Mouse (Mus musculus): ENCODE results near the gene Rsu1.

Rsu1 gene

DNA sequence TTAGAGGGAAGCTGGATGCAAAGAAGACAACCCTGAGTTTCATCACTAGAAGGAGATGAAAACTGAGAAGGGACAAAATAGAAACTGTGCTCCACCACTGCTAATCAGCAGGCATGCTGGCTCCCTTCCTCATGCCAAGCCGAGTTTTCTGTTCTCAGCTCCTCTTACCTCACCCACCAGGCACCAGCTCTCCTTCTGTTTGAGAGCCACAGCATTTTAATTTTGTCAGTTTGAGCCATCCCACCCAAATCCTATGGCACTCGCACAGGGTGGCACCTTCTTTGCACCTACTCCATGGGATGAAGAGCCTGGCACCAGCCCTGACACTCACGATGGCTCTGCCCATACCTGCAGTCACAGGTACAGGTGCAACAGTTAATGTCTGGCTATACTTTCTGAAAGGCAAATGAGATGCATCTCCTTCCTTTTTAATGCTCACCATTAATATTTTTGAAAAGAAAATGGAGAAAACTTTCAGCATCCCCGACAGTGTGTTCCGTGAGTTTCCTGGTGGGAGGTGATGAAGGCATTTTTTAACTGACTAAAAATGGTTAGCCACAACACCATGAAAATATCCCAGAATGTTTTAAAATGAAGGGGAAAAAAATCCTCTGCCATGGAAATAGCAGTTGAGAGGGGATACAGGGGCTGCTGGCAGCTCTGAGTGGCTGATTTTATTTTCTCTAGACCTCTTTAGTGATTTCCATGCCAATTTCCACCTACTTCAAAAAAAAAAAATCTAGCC, 210.6 kb downstream of the Rsu1 start:
- DNase-seq (ENCODE audit: low spot score in 2 of 2), result peak; percentile 35 to 73

DNA sequence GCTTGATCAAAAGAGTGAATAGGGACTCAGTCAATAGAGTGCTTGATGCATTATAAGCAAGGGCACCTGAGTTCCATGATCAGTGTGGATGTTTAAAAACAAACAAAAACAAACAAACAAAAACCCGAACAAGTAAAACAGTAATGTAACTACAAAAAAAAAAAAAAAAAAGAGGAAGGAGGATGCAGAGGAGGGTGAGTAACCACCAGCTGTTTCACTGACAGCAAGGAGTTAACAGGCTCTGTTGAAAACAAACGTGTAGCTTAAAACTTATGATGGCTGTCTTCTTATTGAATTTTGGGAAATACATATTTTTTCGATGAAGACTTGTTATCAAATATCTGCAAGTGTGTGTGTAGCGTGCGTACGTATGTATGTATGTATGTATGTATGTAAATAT, 222.6 kb downstream of the Rsu1 start:
- no peak for DNase-seq (ENCODE audit: low spot score in 2 of 2)

DNA sequence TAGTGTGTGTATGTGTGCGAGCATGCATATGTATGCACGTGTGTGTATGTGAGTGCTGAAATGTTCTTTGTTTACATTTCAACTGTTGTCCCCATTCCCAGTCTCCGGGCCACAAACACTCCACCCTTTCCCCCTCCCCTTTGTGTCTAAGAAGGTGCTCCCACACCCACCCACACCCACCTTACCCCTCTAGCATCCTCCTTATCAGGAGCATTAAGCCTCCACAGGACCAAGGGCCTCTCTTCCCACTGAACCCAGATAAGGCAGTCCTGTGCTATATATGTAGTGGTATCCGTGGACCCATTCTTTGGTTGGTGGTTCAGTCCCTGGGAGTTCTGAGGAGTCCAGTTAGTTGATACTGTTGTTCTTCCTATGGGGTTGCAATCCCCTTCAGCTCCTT, 226.7 kb downstream of the Rsu1 start:
- no peak for DNase-seq (ENCODE audit: low spot score in 2 of 2)

DNA sequence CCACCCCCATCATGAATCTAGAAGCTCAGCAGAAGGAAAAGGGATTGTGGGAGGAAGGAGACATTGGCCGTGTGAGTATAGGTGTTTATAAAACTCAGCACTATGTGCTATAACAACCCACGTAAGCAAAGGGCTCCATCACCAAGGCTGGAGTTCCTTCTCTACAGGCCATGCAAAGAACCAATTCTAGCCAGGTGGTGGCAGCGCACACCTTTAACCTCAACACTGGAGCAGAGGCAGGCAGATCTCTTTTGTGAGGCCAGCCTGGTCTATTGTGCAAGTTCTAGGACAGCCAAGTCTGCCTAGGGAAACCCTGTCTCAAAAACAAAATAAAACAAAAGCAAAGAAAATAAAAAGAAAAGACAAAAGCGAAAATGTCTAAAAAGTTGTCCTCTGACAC, 231.4 kb downstream of the Rsu1 start:
- DNase-seq (ENCODE audit: low spot score in 2 of 2), result no peak

DNA sequence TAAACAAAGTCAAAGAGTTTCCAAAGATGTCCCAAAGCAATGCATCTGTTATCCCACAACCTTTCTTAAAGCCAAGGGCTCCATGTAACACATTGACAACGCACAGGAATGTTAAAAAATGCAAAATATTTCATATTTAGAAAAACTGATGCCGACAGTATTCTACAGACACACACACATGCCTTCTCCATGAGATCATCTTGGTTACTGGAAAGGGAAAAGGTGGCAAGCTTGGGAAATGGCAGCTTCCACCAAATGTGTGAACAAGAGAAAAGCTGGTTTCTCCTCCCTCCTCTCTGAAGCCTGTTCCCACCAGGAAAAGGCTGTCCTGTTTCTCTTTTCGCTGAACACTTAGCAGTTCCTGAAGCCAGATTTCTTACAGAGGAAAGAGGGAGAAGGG, 232.4 kb downstream of the Rsu1 start:
- DNase-seq (ENCODE audit: low spot score in 2 of 2), result peak; percentile 4 to 6

Measured in left cerebral cortex, adult 9 months (tissue).